In genomic region chr15:79470583-79470982, GRCm38 (mm10) we compare ENCODE assay signal across 8 mouse cellular contexts. TPM values are rescaled to one million over a fixed set of nuclear protein-coding genes. Genes with fewer than 3 reads are reported as not detected.
A peak's percentile ranks its signal among the peaks of the same experiment; 100 is the strongest.
DNase-seq lines count a peak whose midpoint lies in the region; ATAC-seq and TF ChIP-seq lines count a peak whose summit lies in the region.
"Had no signal": no experiment of that assay in that cellular context is flagged by ENCODE, and none has a peak within 500 bp of the region (broad histone marks: within the 10 kb centered on the region; RNA-seq: fewer than 3 reads in every experiment).

No protein-coding gene starts in this region.

- H3K27ac ChIP-seq in heart, postnatal 0 days (ENCODE audit: low read depth), result no peak overlapping the region
- no peak overlapping the region for H3K27ac ChIP-seq in lung, postnatal 0 days (ENCODE audit: low read length)

- ATAC-seq in heart, postnatal 0 days (ENCODE audit: insufficient read depth, low read depth), result no peak
- ATAC-seq in lung, postnatal 0 days, result peak; percentile 18

- peak overlapping the region; percentile 16; the same call in 1 of the 2 replicates for H3K4me2 ChIP-seq in heart, postnatal 0 days (ENCODE audit: low read depth, low read length)
- H3K4me2 ChIP-seq in lung, postnatal 0 days (replicated peaks; ENCODE audit: low read depth, low read length), result no peak overlapping the region

- 22% methylated on average over 17 of the region's 17 CpGs for WGBS in heart, postnatal 0 days
- WGBS in lung, postnatal 0 days, result 27% methylated on average over 17 of the region's 17 CpGs

- 0 out of 2 replicates have a peak, but pooled peaks cover 3% of the 10 kb centered on the region for H3K27me3 ChIP-seq in E14TG2a.4 (ENCODE audit: insufficient read depth, low read length)
- no peaks in the 10 kb centered on the region for H3K27me3 ChIP-seq in heart, postnatal 0 days (ENCODE audit: control insufficient read depth, insufficient read depth, low read length)
- H3K27me3 ChIP-seq in lung, postnatal 0 days (replicated peaks; ENCODE audit: insufficient read depth, low read length), result no peaks in the 10 kb centered on the region

- no peak for TF ChIP-seq CTCF in E14TG2a.4 (conservative IDR thresholded peaks at IDR 0.05; ENCODE audit: low read length)
- TF ChIP-seq CTCF in heart, postnatal 0 days (IDR thresholded peaks at IDR 0.05; ENCODE audit: low read depth), result no peak
- TF ChIP-seq CTCF in lung, postnatal 0 days (IDR thresholded peaks at IDR 0.05), result no peak

- peak; percentile 30 for DNase-seq in NIH3T3 (ENCODE audit: low read depth)
- DNase-seq in heart, postnatal 0 days (ENCODE audit: low spot score), result no peak
- peak; percentile 40 for DNase-seq in lung, postnatal 0 days (ENCODE audit: low spot score)
- DNase-seq in spleen, adult 12 weeks (ENCODE audit: low spot score), result no peak
- no peak for DNase-seq in left cerebral cortex, adult 8-10 months (ENCODE audit: low spot score in 2 of 2)
- DNase-seq in gastrocnemius, postnatal 4 days (ENCODE audit: low spot score in 2 of 2), result no peak
- DNase-seq: gastrocnemius, postnatal 36 days had no signal

- H3K9ac ChIP-seq in heart, postnatal 0 days (replicated peaks; ENCODE audit: low read depth, low read length), result no peak overlapping the region
- H3K9ac ChIP-seq in lung, postnatal 0 days (replicated peaks; ENCODE audit: low read depth), result no peak overlapping the region

- TF ChIP-seq EP300 in heart, postnatal 0 days (IDR thresholded peaks at IDR 0.05; ENCODE audit: low read depth), result no peak
- no peak for TF ChIP-seq EP300 in lung, postnatal 0 days (IDR thresholded peaks at IDR 0.05)

- H3K9me3 ChIP-seq in E14TG2a.4 (ENCODE audit: low read length), result peaks cover 6% of the 10 kb centered on the region; the same call in 1 of the 2 replicates
- peaks cover 5% of the 10 kb centered on the region; the same call in 1 of the 2 replicates for H3K9me3 ChIP-seq in heart, postnatal 0 days (replicated peaks; ENCODE audit: control insufficient read depth, low read length)
- H3K9me3 ChIP-seq in lung, postnatal 0 days (ENCODE audit: low read length), result no peaks in the 10 kb centered on the region

- peak overlapping the region; percentile 48 for H3K4me3 ChIP-seq in E14TG2a.4 (replicated peaks; ENCODE audit: low read length)
- no peak overlapping the region for H3K4me3 ChIP-seq in heart, postnatal 0 days (ENCODE audit: low read depth, low read length)
- no peak overlapping the region for H3K4me3 ChIP-seq in lung, postnatal 0 days (ENCODE audit: low read depth, low read length)

- peaks cover 44% of the 10 kb centered on the region for H3K4me1 ChIP-seq in E14TG2a.4 (replicated peaks; ENCODE audit: low read depth, low read length)
- H3K4me1 ChIP-seq in heart, postnatal 0 days (ENCODE audit: control insufficient read depth, insufficient read depth), result no peaks in the 10 kb centered on the region
- H3K4me1 ChIP-seq in lung, postnatal 0 days (ENCODE audit: insufficient read depth, low read depth, low read length), result no peaks in the 10 kb centered on the region

- H3K36me3 ChIP-seq in E14TG2a.4 (ENCODE audit: insufficient read depth, low read length), result no peaks in the 10 kb centered on the region
- H3K36me3 ChIP-seq in heart, postnatal 0 days (replicated peaks; ENCODE audit: control insufficient read depth, insufficient read depth, low read length), result no peaks in the 10 kb centered on the region
- H3K36me3 ChIP-seq in lung, postnatal 0 days (ENCODE audit: insufficient read depth, low read length), result no peaks in the 10 kb centered on the region

RNA-seq across cellular contexts. Expression of gene Csnk1e, which starts 15.2 kb away (rescaled TPM):
- total RNA-seq in heart, postnatal 0 days (2014; rRNA removed; ENCODE audit: low replicate concordance), result 167 and 193 TPM in 2 replicates
- polyA plus RNA-seq in heart, postnatal 0 days (2015; fragmentation: Nextera tagmentation; extraction: Ambion mirVana), result 55.5 and 61.5 TPM in 2 replicates
- polyA plus RNA-seq in lung, postnatal 0 days (2015; fragmentation: Nextera tagmentation; extraction: Ambion mirVana), result 67.2 and 72.4 TPM in 2 replicates
- total RNA-seq in left cerebral cortex, adult 8-10 months (2022), result 100 to 1,000 TPM; 146 to 162 (median 152) TPM
- 10 to 100 TPM; 81.1 to 89.2 TPM for total RNA-seq in gastrocnemius, postnatal 4 days (2021)

RNA-seq across cellular contexts. Expression of gene Kcnj4, which starts 34.5 kb away (rescaled TPM):
- 3.6 and 7.7 TPM in 2 replicates for total RNA-seq in heart, postnatal 0 days (2014; rRNA removed; ENCODE audit: low replicate concordance)
- 0.10 and 0.12 TPM in 2 replicates for polyA plus RNA-seq in heart, postnatal 0 days (2015; fragmentation: Nextera tagmentation; extraction: Ambion mirVana)
- not detected in 2 replicates for polyA plus RNA-seq in lung, postnatal 0 days (2015; fragmentation: Nextera tagmentation; extraction: Ambion mirVana)
- 100 to 1,000 TPM; 188 to 236 (median 202) TPM for total RNA-seq in left cerebral cortex, adult 8-10 months (2022)
- total RNA-seq in gastrocnemius, postnatal 4 days (2021), result under 1 TPM in 1 of 2 experiments, not detected in 1; 0.13 TPM
- total RNA-seq: gastrocnemius, postnatal 36 days had no signal

RNA-seq across cellular contexts. Expression of gene Kdelr3, which starts 45.6 kb away (rescaled TPM):
- 51.4 and 54.0 TPM in 2 replicates for total RNA-seq in heart, postnatal 0 days (2014; rRNA removed; ENCODE audit: low replicate concordance)
- 48.3 and 50.1 TPM in 2 replicates for polyA plus RNA-seq in heart, postnatal 0 days (2015; fragmentation: Nextera tagmentation; extraction: Ambion mirVana)
- 54.3 and 64.5 TPM in 2 replicates for polyA plus RNA-seq in lung, postnatal 0 days (2015; fragmentation: Nextera tagmentation; extraction: Ambion mirVana)
- total RNA-seq in left cerebral cortex, adult 8-10 months (2022), result under 1 TPM; 0.26 to 0.62 (median 0.48) TPM
- 10 to 100 TPM; 49.1 to 55.1 TPM for total RNA-seq in gastrocnemius, postnatal 4 days (2021)

Comparison
In these comparisons a context has a peak if more than half of its experiments do, and no peak if none do; other contexts are left out.
1. DNase-seq: peak in NIH3T3 (single experiment) and lung, postnatal 0 days (single experiment); none in heart, postnatal 0 days (single experiment), spleen, adult 12 weeks (single experiment), left cerebral cortex, adult 8-10 months (0 of 2) and gastrocnemius, postnatal 4 days (0 of 2).
2. RNA of gene Kcnj4, which starts 34.5 kb away (total RNA-seq): 188 to 236 TPM in left cerebral cortex, adult 8-10 months; 3.6 to 7.7 TPM in heart, postnatal 0 days and 0.13 TPM in gastrocnemius, postnatal 4 days; every median in the first group is over 10 times any median in the second.
3. RNA of gene Kdelr3, which starts 45.6 kb away (total RNA-seq): 49.1 to 55.1 TPM in gastrocnemius, postnatal 4 days and 51.4 to 54.0 TPM in heart, postnatal 0 days; 0.26 to 0.62 TPM in left cerebral cortex, adult 8-10 months; every median in the first group is over 10 times any median in the second.